Mouse (Mus musculus) hindbrain, embryonic 14.5 days (tissue): Measurements from ENCODE around the gene Rad51b. TPM values are rescaled to one million over a fixed set of nuclear protein-coding genes. Genes with fewer than 3 reads are reported as not detected.

Source experiments
- ATAC-seq: fragments of 200-750 bp; cut with Nextera tagmentation; 2 replicates; pipeline ENCODE4 v1.8.0; 2017; ENCODE audit warnings: moderate number of reproducible peaks, mild to moderate bottlenecking, moderate TSS enrichment, moderate library complexity; ENCODE audit not compliant: low FRiP score
- DNase-seq: peaks from one replicate; pipeline ENCODE4 v3.0.0-alpha.2; 2015; ENCODE audit warnings: low spot score
- H3K27ac ChIP-seq: fragments of 300-500 bp; sonication (generic); 2 replicates; pipeline ENCODE4 v1.5.1; 2014; ENCODE audit warnings: mild to moderate bottlenecking, moderate library complexity
- H3K27me3 ChIP-seq: fragments of 300-500 bp; sonication (generic); 2 replicates; pipeline ENCODE4 v1.6.1; 2014; ENCODE audit warnings: mild to moderate bottlenecking, low read length, mixed read lengths; ENCODE audit not compliant: control insufficient read depth, insufficient read depth
- H3K36me3 ChIP-seq: fragments of 300-500 bp; sonication (generic); replicated peaks from 2 replicates; pipeline ENCODE4 v1.6.1; 2014; ENCODE audit not compliant: control insufficient read depth, insufficient read depth
- H3K4me1 ChIP-seq: fragments of 300-500 bp; sonication (generic); replicated peaks from 2 replicates; pipeline ENCODE4 v1.6.1; 2014; ENCODE audit warnings: antibody characterized with exemption, low read length, mixed read lengths; ENCODE audit not compliant: control insufficient read depth, insufficient read depth
- H3K4me2 ChIP-seq: fragments of 300-500 bp; sonication (generic); replicated peaks from 2 replicates; pipeline ENCODE4 v1.6.1; 2014; ENCODE audit warnings: mild to moderate bottlenecking, moderate library complexity
- H3K4me3 ChIP-seq: fragments of 300-500 bp; sonication (generic); replicated peaks from 2 replicates; pipeline ENCODE4 v1.5.1; 2014; ENCODE audit warnings: mild to moderate bottlenecking, low read length
- H3K9ac ChIP-seq: fragments of 300-500 bp; sonication (generic); 2 replicates; pipeline ENCODE4 v1.6.1; 2014
- H3K9me3 ChIP-seq: fragments of 300-500 bp; sonication (generic); 2 replicates; pipeline ENCODE4 v1.6.1; 2016; ENCODE audit warnings: low read length; ENCODE audit not compliant: control insufficient read depth
- WGBS: fragments of 180-500 bp; shearing (Covaris S2); extraction: QIAGEN DNeasy Blood & Tissue Kit; methylation state at CpG from one replicate; pipeline ENCODE4 v1.1.7; 2014; 5-methylcytosine and 5-hydroxymethylcytosine counted together
- polyA plus RNA-seq: library from polyadenylated mRNA; unstranded; fragments of >200 nt; fragmentation: Nextera tagmentation; extraction: Ambion mirVana; gene quantifications from 2 replicates; pipeline ENCODE4 v1.2.1, GENCODE M21; 2014

The Rad51b gene
- polyA plus RNA-seq, 1 experiment from 2014 or later: 1.5 TPM

DNA sequence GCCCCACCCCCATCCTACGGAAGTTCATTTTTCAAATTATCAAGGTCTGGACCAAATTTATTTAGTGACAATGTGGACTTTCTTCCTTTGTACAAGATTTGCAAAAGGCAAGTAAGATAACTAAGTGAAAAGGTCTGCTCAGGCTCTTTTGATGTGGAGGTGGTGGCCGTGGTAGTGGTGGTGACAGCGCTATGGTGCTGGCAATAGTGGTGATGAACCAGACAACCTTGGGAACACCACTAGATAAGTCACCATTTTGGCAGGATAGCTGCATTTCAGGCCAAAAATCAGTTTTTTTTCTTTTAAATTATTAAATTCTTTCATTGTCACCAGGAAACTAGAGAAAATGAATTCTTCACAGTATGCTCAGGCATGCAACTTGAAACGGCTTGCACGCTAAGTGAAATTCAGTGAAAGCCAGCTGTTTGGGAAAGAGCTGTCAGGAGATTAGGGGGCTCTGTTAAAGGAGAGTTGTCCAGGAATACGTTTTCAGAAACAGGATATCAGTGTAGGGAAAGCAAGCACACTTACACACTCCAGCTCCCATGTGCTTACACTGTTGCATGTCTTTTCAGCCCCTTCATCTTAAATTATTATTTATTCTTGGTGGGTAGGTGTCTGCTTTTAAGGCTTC is 179.4 kb downstream of the Rad51b start:
- no peaks in the 10 kb centered on the region for H3K4me1 ChIP-seq
- DNase-seq (no peak), ATAC-seq (no peak)
- H3K36me3 ChIP-seq: no peaks in the 10 kb centered on the region
- H3K27ac ChIP-seq: no peak overlapping the region
- H3K4me2 ChIP-seq: no peak overlapping the region
- no peaks in the 10 kb centered on the region for H3K27me3 ChIP-seq
- H3K9me3 ChIP-seq: no peaks in the 10 kb centered on the region
- no peak overlapping the region for H3K9ac ChIP-seq
- H3K4me3 ChIP-seq: no peak overlapping the region
- 75% methylated on average over 6 of the region's 6 CpGs for WGBS

DNA sequence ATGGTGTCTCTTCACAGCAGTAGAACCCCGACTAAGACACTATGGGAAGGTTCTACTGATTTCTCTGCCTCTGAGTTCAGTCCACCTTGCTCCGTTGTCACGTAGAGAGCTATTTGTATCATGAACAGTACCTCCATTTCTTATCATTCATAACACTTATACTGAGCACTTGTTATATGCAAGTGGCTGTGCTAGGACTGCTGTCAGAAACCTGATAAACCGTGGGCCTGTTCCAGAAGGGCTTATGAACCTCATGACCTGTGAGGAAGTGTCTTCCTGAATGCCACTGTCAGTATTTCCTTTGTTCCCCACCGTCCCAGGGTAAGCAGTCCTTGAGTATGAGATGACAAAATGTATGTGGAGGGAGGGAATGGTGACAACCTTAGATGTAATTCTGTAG is 181.7 kb downstream of the Rad51b start:
- Histone ChIP-seq H3K4me1 (no peaks in the 10 kb centered on the region), H3K9me3 (no peaks in the 10 kb centered on the region), H3K4me2 (no peak overlapping the region), H3K27me3 (no peaks in the 10 kb centered on the region), H3K4me3 (no peak overlapping the region), H3K36me3 (no peaks in the 10 kb centered on the region), H3K27ac (no peak overlapping the region), H3K9ac (no peak overlapping the region)
- DNase-seq (no peak), ATAC-seq (no peak)
- WGBS: 91% methylated on average over 5 of the region's 5 CpGs

DNA sequence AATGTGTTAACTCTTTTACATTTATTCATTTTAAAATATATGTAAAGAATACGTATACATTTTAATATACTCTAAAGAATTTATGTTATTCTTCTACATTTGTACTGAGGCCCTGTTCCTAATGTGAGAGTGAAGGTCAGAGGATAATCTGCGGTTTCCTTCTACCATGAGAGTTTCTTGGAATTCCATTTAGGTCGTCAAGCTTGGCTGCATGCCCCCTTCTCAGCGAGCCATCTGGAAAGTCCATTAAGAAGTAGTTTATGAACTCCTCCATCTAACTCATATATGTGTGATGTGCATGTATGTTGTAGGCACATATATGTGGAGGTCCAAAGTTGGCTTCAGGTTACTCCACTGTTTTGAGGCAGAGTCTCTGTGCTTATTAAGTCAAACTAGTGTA is 188.4 kb downstream of the Rad51b start:
- no peaks in the 10 kb centered on the region for H3K36me3 ChIP-seq
- no peak for DNase-seq
- no peaks in the 10 kb centered on the region for H3K27me3 ChIP-seq
- H3K4me3 ChIP-seq: no peak overlapping the region
- ATAC-seq: no peak
- 86% methylated on average over 4 of the region's 4 CpGs for WGBS
- no peak overlapping the region for H3K4me2 ChIP-seq
- H3K9me3 ChIP-seq: no peaks in the 10 kb centered on the region
- H3K27ac ChIP-seq: no peak overlapping the region
- no peaks in the 10 kb centered on the region for H3K4me1 ChIP-seq
- H3K9ac ChIP-seq: no peak overlapping the region

DNA sequence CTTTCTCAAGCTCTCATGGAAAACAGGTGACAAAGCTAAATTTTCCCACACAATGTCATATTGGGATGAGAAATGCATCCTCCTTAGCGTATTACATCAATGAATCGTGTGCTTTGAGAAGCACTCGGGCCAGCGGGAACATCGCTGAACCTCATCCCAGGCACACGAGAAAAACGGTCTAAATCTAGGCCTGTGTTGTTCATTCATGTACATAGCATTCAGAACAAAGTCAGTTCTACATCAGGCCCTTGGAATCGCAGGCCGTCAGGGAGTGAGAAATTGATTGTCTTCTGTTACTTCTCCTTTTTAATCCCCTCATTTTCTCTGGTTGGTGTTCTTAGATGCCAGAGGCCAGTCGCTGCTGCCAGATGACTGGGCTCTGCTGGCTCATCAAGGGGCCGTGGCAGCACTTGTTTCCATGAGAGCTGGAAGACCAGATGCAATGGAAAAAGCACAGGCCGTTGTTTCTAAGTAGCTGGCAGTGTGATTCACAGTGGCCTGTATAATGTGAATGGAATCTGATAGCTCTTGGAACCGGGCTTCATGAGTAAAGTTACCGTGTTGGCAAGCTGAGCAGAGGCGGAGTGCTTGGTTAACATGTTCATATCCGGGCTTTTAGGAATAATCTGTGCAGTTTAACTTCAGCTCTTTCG is 191.6 kb downstream of the Rad51b start:
- WGBS: 82% methylated on average over 17 of the region's 17 CpGs
- no peak overlapping the region; the same call in 1 of the 2 replicates for H3K27ac ChIP-seq
- no peak for DNase-seq

DNA sequence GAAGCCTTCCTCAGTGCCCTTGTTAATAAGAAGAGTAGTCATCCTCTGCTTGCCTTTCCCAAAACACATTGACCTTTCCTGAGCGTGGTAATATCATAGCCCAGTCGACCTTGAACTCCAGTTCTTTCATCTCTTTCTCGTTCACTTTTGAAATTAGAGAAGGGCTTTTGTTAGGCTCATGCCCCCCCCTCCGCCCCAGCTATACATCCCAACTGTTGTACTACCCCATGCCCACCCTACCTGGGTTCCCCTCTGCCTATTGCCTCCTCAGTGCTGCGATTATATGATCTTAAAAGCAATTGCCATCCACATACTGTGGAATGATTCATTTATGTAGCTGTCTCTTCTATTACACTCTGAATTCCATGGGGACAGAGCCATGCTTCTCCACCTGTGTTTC is 193.5 kb downstream of the Rad51b start:
- no peak overlapping the region for H3K4me2 ChIP-seq
- no peak for DNase-seq
- H3K4me3 ChIP-seq: no peak overlapping the region
- H3K9ac ChIP-seq: no peak overlapping the region
- 78% methylated on average over 5 of the region's 5 CpGs for WGBS
- H3K9me3 ChIP-seq: no peaks in the 10 kb centered on the region
- no peaks in the 10 kb centered on the region for H3K4me1 ChIP-seq
- ATAC-seq: no peak
- H3K27ac ChIP-seq: no peak overlapping the region
- H3K27me3 ChIP-seq: no peaks in the 10 kb centered on the region
- H3K36me3 ChIP-seq: no peaks in the 10 kb centered on the region

More for the DNA sequence above, 191.6 kb downstream of the Rad51b start:
- ATAC-seq: no peak
- no peak overlapping the region for H3K4me2 ChIP-seq
- no peaks in the 10 kb centered on the region for H3K36me3 ChIP-seq
- no peak overlapping the region for H3K9ac ChIP-seq
- no peak overlapping the region for H3K4me3 ChIP-seq
- H3K9me3 ChIP-seq: no peaks in the 10 kb centered on the region
- H3K27me3 ChIP-seq: no peaks in the 10 kb centered on the region
- no peaks in the 10 kb centered on the region for H3K4me1 ChIP-seq

DNA sequence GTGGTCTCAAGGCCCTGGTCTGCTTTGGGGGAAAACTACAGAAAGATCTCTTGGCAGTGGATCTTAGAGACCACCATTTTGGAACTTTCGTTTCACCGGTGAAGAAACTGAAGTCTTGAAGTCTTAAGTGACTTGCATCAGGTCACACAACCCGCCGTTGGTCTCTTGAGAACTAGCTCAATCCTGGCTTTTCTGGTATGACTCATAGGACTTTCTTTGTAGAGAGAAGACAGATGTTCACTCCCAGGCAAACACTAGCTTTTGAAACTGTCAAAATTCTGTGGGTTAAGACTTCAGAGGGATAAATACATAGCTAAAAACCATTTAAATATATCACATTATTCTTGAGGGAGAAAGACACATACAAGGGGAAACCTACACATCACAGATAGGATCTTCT is 195.1 kb downstream of the Rad51b start:
- ATAC-seq: no peak
- WGBS: 95% methylated on average over 4 of the region's 4 CpGs
- no peak overlapping the region for H3K4me2 ChIP-seq

DNA sequence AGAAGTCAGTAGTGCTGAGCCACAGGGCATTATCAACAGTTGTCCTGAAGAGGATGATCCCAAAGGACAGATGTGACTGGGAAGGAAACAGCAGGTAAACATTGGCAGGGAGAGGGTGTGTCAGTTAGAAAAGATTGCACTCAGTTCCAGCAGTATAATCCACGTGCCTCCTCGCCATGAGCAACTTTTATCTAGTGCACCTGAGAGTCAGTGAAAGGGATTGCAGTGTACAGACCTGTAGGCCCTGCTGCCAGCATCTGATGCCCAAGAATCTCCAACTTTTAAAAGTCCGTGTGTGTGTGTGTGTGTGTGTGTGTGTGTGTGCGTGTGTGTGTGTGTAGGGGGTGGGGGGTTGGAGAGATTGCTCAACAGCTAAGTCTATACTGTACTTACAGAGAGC is 195.5 kb downstream of the Rad51b start:
- Histone ChIP-seq H3K9me3 (no peaks in the 10 kb centered on the region), H3K4me1 (no peaks in the 10 kb centered on the region), H3K36me3 (no peaks in the 10 kb centered on the region), H3K27me3 (no peaks in the 10 kb centered on the region), H3K27ac (no peak overlapping the region), H3K4me2 (no peak overlapping the region), H3K9ac (no peak overlapping the region), H3K4me3 (no peak overlapping the region)
- ATAC-seq (no peak), DNase-seq (no peak)
- WGBS: 93% methylated on average over 4 of the region's 4 CpGs

More for the DNA sequence above, 195.1 kb downstream of the Rad51b start:
- no peak overlapping the region for H3K9ac ChIP-seq
- no peaks in the 10 kb centered on the region for H3K36me3 ChIP-seq
- no peaks in the 10 kb centered on the region for H3K4me1 ChIP-seq
- no peak overlapping the region for H3K27ac ChIP-seq
- H3K27me3 ChIP-seq: no peaks in the 10 kb centered on the region
- DNase-seq: no peak
- H3K9me3 ChIP-seq: no peaks in the 10 kb centered on the region
- H3K4me3 ChIP-seq: no peak overlapping the region

DNA sequence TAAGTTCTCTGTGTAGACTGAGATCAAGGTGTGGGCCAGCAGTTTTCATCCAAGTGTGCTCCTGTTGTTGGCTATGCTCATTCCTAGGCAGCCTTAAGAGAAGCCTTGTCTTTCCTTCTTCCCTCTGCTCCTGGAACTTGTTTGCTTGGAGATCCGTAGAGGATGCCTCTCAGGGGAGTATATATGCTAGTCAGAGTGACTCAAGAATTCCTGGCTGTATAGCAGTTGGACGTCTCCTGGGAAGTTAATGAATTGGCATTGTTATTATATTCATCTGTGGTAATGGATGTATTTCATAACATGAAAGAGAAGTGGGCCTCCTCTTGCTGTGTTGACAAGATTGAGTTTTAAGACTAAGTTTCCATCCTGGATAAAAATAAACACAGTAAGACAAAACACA is 196.4 kb downstream of the Rad51b start:
- Histone ChIP-seq H3K4me2 (no peak overlapping the region), H3K4me3 (no peak overlapping the region), H3K27ac (no peak overlapping the region), H3K9ac (no peak overlapping the region), H3K4me1 (no peaks in the 10 kb centered on the region), H3K9me3 (no peaks in the 10 kb centered on the region), H3K27me3 (no peaks in the 10 kb centered on the region), H3K36me3 (no peaks in the 10 kb centered on the region)
- no peak for ATAC-seq
- no peak for DNase-seq
- WGBS: 61% methylated on average over 2 of the region's 2 CpGs

DNA sequence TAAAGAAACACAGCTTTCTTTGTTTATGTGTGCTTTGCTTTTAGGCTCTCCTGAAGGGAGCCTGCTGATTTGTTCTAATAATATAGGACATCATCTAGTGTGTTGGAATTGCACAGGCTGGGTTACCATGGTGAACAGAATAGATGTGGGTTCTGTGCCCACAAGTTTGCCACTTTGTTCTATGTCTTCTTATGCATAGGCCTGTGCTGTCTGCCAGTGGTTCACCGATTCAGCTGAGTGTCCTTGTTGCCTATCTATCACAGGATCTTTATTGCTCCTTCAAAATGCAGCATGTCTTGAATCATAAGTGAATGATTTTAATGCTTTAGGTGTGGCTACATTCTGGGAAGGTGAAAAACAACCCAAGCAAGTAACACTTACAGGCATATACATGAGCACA is 201.2 kb downstream of the Rad51b start:
- Histone ChIP-seq H3K36me3 (no peaks in the 10 kb centered on the region), H3K4me2 (no peak overlapping the region), H3K27me3 (no peaks in the 10 kb centered on the region), H3K9me3 (no peaks in the 10 kb centered on the region), H3K4me1 (peaks cover under 1% of the 10 kb centered on the region; the same call in 1 of the 2 replicates), H3K27ac (no peak overlapping the region), H3K9ac (no peak overlapping the region), H3K4me3 (no peak overlapping the region)
- ATAC-seq: no peak
- 66% methylated on average over 1 of the region's 1 CpGs for WGBS
- no peak for DNase-seq
